Mouse (Mus musculus): ENCODE results near the gene F2rl2.

Gene F2rl2

DNA sequence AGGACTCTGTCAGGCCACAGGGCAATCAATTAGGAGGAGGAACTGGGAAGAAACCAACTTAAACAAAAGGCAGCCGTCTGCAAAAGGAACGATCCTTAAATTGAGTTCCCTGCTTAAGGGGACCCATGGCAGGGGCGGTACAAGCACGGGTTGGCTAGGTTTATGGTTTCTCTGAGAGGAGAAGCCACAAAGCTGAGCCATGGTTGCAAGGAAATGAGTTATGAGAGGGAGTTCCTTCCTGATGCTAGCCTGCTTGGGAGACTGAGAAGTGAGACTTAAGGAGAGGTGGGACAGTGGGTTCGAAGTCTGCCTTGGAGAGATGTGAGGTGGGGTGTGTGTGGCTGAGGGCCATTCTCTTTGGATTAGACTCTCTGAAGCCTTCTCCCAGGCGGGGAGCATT, 1.2 kb downstream of the F2rl2 start:
- in situ Hi-C loops (cut with MboI, MseI), result no loop called here

DNA sequence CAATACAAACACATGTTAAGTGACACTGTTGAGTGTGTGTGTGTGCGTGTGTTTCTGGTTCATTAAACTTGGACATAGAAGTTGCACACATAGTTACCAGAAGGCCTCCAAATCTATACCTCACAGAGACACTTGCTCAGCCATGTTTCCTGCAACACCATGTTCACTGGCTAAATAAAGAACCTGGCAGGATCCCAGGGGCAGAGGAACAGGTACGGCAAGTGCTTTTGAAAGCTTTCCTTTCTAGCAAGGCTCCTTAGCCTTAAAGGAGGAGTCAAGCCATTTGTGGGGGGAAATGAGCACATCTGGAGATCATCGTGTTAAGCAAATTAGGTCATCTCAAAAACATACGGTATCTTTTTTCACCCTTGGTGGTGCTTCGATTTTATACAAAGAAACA, 6.7 kb downstream of the F2rl2 start:
- in situ Hi-C loops (cut with MboI, MseI), result no loop called here

DNA sequence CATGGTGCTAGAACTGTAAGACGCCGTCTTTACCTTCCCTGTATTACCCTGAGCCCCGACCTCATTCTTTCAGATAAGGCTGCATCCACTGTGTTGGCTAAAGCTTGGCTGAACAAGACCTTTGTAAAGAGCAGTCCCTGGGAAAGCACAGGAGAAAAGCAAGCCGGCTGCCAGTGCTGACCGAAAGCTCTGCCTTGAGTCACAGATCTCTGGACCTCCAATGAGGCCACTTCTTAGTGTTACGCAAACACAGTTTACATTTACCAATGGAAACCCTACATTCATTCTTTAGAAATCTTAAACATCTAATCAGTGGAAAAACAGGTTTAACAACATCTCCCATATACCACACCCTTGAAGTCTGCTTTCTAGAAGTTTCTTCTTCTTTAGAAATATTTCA, 8.9 kb downstream of the F2rl2 start:
- in situ Hi-C loops (cut with MboI, MseI), result no loop called here

DNA sequence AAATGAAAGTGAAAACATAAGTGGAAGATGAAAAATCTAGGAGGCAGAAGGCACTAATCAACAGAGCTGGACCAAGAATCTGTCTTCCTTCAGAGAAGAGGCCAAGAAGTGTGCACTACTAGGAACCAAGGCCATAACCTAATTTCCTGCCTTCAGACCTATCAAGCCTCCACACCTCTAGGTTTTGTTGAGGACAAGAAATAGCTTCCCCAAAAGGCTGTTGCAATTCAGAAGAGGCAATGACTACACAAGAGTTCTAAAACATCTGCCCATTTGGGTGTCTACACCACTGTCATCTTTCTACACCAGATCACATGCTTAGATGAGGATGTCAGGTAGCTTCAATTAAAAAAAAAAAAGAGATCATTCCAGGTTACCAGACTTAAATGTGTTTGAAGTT, 15.4 kb downstream of the F2rl2 start:
- in situ Hi-C loops (cut with MboI, MseI), result no loop called here

DNA sequence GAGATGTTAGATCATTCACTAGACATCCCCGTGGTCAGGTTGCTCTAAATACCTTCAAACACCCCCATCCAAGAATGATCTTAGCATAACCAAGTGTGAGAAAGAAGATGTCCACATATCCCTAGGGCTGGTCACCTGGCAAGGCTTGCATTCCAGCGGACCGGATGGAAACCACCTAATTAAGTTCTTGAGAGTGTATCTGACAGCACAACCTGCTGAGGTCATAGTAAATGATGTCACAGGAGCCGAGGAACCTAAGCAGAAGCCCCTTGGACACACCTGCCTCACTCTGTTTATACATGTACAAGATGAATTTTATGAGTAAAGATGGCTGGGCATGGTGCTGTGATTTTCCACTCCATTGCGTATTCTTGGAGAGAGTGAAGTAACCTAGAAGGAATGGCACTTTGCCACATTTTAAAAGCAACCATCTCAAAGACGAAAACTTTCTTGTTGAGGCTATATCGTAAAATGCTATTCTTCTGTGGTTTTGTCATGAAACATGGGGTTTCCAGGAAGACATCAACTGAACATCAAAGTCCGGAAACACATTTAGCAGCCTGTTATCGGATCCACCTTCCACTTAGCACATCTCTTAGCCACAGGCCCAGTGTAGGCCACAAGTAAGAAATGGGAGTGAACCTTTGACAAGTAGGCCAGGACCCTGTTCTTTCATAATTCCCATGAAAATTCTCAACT, 16.1 kb downstream of the F2rl2 start:
- in situ Hi-C loops (cut with MboI, MseI), result no loop called here

DNA sequence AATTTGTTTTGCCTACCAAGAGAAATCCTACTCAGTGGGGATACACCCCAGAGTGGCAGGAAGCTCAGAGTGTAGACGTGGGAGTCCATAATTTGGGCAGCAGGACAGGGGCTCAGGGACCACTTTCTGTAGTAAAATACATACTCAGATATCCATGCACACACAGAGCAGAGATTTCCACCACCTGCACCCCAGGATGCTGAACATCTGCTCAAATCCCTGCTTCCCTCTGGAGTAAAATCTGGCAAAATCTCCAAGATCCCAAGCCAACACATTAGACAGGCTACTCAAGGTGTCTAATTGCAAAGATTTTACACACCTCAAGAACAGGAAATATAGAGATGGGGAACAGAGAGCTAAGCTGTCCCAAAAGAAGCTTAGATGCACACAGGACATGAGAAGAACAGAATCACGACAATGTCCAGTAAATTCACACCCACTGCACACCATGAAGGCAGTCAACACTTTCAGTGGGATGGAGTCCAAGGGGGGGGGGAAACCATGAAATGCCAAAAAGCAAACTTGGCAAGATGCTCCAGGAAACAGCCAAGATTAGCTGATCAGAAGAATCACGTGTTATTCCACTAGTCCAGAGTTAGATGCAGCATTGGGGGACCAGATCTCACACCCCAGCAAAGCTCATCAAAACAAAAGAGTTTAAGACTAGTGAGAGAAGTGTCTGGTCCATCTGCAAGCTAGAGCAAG, 17.8 kb downstream of the F2rl2 start:
- in situ Hi-C loops (cut with MboI, MseI), result no loop called here

DNA sequence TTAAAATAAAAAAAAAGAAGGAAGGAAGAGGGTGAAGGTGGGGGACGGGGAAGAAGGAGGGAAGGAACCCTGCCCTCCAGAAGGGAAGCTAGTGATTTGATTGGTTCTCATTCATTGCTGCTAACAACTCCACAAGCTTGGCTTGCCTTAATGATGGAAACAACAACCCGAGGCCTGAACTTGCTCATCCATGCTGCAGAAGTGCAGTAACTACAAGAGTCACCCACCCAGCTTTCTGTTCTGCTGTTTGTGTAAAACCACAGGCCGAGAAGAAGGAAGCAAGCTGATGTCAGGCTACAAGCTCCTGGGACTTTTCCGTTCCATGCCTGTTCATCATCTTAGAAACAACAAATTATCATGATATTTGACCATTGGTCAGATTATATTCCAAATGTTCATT, 18.7 kb downstream of the F2rl2 start:
- in situ Hi-C loops (cut with MboI, MseI), result no loop called here

DNA sequence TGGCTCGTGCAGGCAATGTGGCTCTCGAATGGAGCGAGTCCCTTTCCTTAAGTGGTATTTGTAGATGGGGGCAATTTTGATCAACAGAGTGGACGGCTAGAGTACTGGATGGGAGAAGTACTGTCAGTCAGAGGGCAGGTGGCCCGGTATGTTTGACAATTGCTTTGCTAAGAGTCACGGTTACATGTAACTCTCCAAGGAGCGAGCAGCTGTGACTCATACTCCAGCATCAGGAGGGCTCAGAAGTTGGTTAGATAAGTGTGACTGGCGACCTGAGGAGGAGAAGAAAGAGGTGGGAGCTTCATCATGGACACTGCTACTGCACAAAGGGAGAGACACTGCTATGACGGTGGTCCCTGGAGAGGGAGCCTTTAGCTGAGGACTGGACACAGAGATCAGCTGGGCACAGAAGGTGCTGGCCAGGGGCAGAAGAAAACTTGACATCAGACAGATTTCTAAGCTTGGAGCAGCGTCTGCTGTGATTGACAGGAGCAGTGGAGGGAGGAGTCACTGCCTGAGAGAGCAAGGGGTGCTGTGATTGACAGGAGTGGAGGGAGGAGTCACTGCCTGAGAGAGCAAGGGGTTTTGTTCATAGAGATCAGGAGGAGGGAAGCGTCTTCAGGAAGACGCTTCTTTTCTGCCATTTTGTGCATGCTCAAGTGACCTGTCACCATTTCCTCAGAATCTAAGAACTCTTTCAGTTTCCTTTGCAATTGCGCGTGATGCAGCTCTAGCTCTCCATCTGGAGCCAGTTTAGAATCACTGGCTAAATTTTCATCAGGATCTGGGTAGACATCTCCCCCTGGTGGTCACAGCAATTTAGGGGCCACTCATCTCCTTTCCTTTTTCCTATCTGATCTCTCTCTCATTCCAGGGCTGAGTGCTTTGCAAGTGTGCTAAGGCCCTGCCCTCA, 22.9 kb downstream of the F2rl2 start:
- in situ Hi-C loops (cut with MboI, MseI), result loop anchor here (5.0 kb wide), 1 partner anchor 157 kb away; no protein-coding TSS in a partner anchor

DNA sequence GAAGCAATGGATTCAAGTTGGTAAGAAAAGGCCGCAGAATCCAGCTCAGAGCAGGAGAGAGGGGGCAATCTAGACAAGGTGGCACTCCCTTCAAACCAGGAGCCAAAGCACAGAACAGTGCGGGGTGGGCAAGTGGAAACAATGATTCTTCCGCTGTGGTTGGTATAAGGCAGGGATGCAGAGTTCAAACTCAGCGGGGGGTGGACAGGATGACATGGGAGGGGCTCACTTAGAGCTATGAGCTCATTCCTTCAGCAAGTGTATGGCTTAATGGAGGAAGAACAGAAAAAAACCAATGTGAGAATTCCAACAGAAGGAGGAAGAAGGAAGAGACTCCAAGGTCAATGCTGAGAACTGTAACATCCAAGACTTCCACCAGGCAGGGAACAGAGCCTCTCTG, 33.8 kb downstream of the F2rl2 start:
- in situ Hi-C loops (cut with MboI, MseI), result no loop called here

DNA sequence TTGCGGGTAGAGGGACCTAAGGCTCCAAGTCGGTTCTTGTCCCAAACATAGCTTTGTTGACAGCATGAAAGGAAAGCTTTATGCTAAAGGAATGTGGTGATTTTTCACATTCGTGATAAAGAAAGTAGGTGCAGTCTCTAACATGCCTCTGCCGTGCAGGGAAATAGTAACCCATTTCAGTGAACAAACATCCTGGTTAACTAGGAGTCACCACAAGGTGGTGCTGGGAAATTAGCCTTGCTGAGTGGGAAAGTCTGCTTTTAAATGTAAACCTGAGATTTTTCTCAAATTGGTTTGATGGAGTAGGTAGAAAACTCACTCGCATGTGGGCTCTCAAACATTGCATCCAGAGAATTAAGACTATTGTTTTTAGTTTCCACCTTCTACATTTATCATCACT, 43.0 kb downstream of the F2rl2 start:
- in situ Hi-C loops (cut with MboI, MseI), result no loop called here

DNA sequence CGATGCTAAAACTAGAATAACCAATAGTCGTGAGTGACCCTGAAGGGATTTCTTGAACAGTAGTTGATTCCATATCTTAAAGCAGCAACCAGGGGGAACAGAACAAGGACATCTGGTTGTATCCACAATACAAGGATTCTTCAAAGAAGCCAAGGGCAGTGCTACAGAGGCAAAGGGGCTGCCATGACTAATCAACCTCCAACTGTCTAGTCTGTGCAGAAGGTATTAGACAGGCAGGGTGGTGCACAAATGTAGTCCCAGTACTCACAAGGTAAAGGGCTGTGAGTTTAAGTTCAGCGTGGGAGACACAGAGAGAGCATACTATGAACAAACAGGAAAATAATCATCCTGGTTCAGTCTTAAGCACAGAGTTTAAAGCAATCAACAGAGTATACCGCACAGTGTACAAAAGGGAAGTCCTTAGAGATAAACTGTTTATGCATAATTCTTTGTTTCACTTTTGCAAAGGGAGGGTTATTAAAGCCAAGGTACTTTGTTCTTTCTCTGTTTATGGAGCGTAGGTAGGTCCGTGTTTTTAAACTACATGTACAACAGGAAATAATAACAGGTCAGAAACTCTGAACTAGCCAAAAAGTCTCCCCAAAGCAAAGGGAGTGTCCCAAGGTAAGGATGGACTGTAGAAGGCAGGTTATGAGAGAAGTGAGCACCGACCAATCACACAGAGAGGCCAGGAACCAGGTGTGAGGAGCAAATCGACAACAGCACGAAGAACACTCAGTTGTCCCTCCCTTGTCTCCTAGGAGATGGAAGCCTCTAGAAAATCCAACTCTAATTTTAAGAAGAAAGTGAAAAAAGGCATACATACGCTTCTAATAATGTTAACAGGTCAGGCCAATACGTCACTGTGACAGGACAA, 45.4 kb downstream of the F2rl2 start:
- in situ Hi-C loops (cut with MboI, MseI), result no loop called here

DNA sequence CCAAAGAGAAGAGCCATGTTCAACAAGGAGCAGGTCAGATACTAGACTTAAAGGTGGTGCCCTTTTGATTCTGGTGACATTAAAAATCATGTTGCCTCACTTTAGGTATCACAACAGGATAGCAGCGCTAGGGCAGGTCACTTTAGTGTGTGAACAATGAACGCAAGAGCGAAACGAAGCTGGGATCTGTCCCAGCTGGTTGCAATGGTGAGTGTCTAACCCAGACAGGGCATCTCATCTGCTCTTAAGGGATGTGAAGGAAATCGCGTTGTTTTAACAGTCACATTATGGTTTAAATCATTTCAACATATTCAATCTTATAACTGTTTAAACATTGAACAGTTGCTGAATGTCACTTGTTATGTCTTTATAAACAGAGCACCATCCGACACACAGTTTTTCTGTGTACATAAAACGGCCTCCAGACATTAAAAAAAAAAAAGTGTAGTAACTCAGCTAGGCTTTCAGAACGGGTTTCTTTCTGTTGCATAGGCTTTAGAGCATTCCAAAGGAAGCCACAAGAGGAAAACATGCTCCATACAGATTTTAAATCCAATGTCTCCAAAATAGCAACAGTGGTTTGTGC, 46.3 kb downstream of the F2rl2 start:
- in situ Hi-C loops (cut with MboI, MseI), result no loop called here

DNA sequence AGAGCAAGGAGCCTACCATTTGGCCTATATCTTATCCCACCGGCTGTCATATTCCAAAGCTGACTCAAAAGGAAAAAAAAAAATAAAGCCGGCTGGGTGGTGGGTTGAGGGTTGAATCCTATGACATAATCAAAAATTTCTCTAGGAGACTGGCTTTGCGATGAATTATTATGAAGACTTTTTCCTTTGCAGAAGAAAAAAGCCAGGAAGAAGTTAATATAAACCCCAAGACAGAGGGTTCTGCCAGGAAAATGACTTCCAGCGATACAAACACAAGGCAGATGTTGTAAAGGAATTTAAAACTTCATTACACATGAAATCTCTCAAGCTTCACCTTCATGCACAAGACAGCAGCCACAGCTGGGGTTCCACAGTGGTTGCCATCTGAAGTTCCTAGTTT, 48.8 kb downstream of the F2rl2 start:
- in situ Hi-C loops (cut with MboI, MseI), result no loop called here

DNA sequence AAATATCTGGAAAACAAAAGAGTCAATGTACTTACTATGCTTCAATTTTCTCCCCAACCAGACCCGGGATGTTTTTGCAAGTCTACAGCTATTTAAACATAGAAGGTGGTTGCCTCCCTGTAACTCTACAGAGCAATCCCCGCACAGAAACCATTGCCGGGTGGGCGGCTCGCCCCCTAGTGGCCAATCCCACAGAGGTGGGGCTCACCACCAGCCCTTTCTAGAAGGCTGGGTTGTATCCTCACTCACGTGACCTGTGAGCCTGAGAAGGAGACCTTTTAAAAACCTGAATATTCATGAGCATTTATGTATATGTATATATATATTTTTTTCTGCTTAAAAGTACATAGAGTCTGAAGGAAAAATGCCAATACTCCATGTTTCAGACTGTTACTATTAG, 49.9 kb downstream of the F2rl2 start:
- in situ Hi-C loops (cut with MboI, MseI), result no loop called here

DNA sequence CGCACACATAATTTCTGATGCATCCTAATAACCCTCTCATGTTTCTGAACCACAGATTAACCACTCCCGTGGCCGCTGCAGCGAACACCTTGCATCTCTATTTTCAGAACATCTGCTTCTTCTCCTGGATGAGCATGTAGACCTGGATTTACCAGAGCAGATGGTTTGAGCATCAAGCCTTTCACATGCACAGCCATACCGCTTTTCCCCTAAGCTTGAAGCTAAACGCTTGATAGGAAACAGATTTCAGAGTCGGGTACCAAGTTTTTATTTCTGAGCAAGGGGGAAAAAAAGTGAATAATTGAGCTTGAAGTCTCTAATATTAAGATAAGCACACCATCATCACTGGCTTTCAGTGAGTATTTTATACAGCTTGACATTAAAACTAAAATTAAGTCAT, 50.4 kb downstream of the F2rl2 start:
- in situ Hi-C loops (cut with MboI, MseI), result no loop called here

DNA sequence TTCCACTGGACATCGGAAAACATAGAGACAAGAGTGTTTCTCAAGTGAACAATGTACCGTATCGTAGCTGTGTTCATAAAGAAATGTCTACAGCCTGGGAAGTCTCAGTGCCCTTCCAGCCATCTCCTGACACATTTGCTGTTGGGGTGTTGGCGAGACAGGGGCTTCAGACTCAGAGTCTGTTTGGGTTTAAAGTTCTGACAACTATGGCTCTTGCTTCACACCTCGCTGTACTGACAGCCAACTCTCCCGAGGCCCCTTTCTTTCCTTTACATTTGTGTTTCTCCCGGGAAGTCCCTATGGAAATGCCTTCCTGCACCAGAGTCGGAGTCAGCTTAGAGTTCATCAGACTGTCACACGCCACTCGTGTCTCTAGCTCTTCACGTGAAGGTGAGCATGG, 50.9 kb downstream of the F2rl2 start:
- in situ Hi-C loops (cut with MboI, MseI), result no loop called here

All from T-helper 2 cell (primary cell).